Mouse (Mus musculus) Patski (cell line): ENCODE data around the gene Zfp553. TPM values are rescaled to one million over a fixed set of nuclear protein-coding genes. Genes with fewer than 3 reads are reported as not detected.

ENCODE experiments used
- ATAC-seq: fragments of 100-300 bp; one replicate; pipeline ENCODE4 v1.8.0; 2021
- CTCF ChIA-PET: fragments of 350-600 bp; sonication (Branson Sonifier 250); formaldehyde crosslinking; loops from one replicate; lab custom pipeline; 2022; ENCODE audit warnings: inconsistent platforms; lab: Charles Lee
- POLR2A ChIA-PET: fragments of 350-600 bp; sonication (Branson Sonifier 250); formaldehyde crosslinking; loops from one replicate; lab custom pipeline; 2022; ENCODE audit warnings: antibody characterized with exemption, inconsistent platforms; lab: Charles Lee
- DNase-seq: peaks from one replicate; pipeline ENCODE4 v3.0.0-alpha.2; 2011; ENCODE audit warnings: low read depth, low spot score
- H3K27me3 ChIP-seq: fragments of 371-371 bp; one replicate; pipeline ENCODE4 v1.5.1; 2021
- CTCF ChIP-seq: fragments of 100-300 bp; IDR thresholded peaks from one replicate; pipeline ENCODE4 v1.5.1; 2021
- in situ Hi-C: fragments of 300-500 bp; cut with MboI; formaldehyde crosslinking; loops from 3 replicates; pipeline ENCODE4 v1.11.1; 2018; ENCODE audit warnings: low pct_unique_long_range_greater_than_20kb, mixed read lengths
- polyA plus RNA-seq: library from polyadenylated mRNA; unstranded; gene quantifications from one replicate; pipeline ENCODE4 v1.2.3, GENCODE M21; 2021

Zfp553 gene
- polyA plus RNA-seq, 1 experiment from 2014 or later = 17.7 TPM

DNA sequence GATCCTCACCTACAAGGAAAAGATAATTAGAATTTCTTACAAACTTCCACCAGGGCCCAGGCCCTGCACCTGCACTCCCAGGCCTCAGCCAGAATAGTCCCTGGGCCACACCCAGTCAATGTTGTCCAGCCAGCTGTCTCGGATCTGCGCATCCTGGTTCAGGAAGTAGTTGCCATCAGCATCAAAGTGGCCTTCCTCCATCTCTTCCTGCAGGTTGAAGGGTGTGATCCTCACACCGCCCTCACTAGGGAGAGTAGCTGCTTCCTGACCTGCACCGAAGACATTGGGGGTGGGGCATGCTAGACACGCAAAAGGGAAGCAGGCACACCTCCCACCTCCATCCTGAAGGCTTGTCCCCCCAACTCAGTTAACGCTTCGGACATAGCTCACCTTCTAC lies 38.2 kb upstream of the Zfp553 start:
- no peaks in the 10 kb centered on the region for H3K27me3 ChIP-seq
- no peak for DNase-seq
- POLR2A ChIA-PET = no interaction called here
- TF ChIP-seq CTCF = no peak
- ATAC-seq = no peak
- in situ Hi-C loops = no loop called here
- CTCF ChIA-PET = interaction anchor here (1.1 kb wide), 1 partner anchor 12 kb away, joined by 3 read pairs; no protein-coding TSS in a partner anchor

DNA sequence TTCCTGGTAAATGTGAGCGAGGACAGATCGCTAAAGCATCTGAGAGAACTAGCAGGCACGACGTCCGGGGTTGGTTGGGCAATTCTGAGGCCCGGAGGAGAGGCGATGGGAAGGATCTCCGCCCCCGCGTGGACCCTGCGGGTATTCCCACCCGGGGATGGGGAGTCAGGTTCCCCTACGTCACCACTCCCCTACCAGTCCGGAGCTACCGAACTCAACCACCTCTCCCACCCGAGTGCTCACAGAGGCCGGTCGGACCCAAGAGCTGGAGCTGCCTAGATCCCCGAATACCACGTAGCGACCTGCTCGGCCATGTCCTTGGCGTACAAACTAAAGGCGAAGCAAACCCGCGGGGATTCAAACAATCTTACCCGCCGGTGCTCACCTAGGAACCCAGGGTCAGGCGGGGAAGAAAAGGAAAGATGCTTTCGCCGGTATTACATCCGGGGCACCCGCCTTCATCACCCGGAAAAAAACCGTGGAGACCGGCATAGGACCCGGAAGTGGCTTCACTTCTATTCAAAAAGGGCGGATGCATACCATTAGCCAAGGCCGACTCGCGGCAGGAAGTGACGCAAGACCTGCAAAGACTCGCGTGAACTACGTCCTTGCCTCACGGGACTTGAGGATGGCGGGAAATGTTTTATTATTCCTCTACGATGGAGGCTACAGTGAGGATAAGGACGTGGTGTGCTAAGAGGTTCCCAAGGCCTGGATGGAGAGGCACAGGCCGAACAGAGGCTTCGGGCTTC lies 37.1 kb upstream of the Zfp553 start, which contains the start of gene Cd2bp2:
TSS of gene Cd2bp2 (minus strand) at position 507 of the 752 bp plus-strand sequence.
- no peak for TF ChIP-seq CTCF
- in situ Hi-C loops = no loop called here
- CTCF ChIA-PET = interaction anchor here (1.1 kb wide), 1 partner anchor 11 kb away, joined by 3 read pairs; no protein-coding TSS in a partner anchor
- POLR2A ChIA-PET = no interaction called here
- ATAC-seq = peak; percentile 67
- no peaks in the 10 kb centered on the region for H3K27me3 ChIP-seq
- DNase-seq = peak; percentile 71

DNA sequence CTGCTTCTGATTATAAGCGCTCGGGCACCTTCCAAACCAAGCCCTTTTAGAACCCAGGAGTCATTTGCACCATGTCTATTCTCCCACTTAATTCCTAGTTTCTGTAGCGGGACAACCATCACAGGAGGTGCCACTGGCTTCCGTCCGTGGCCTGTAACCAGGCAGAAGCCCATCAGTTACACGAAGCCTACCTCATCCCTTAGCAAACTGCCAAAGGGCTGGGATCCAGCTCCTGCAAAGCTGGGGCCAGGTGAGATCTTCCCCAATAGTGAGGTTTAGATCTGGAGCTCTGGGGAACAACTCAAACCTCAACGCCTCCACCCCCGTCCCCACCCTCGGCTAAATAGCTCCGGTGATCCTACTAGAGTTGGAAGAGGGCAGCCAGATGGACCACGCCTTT lies 36.4 kb upstream of the Zfp553 start:
- POLR2A ChIA-PET = no interaction called here
- TF ChIP-seq CTCF = no peak
- ATAC-seq = no peak

DNA sequence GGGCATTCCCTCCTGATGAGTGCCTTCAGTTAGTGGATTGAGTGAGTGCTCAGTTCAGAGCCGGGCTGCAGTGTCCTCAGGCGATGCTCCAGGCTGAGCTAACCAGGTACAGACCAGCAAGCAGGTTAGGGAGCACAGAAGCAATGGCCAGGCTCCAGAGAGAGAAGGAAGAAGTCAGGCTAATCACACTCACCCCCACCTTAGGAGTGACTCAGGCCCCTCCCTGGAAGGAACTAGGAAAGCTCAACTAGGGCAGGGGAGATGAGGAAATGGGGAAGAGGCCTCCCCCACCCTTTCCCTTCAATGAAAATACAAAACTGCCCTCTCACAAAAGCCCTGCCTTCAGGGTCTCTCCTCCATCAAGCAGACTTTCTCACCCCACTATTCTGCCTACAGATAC lies 26.3 kb upstream of the Zfp553 start:
- DNase-seq (no peak), ATAC-seq (no peak)
- H3K27me3 ChIP-seq = no peaks in the 10 kb centered on the region
- in situ Hi-C loops = no loop called here
- ChIA-PET CTCF (interaction anchor here (1.3 kb wide), 1 partner anchor 12 kb away, joined by 3 read pairs; no protein-coding TSS in a partner anchor), POLR2A (interaction anchor here (1.4 kb wide), 1 partner anchor 12 kb away, joined by 3 read pairs; no protein-coding TSS in a partner anchor)
- TF ChIP-seq CTCF = no peak

More for the DNA sequence above, 36.4 kb upstream of the Zfp553 start:
- no peak for DNase-seq
- CTCF ChIA-PET = no interaction called here
- in situ Hi-C loops = no loop called here
- H3K27me3 ChIP-seq = no peaks in the 10 kb centered on the region

DNA sequence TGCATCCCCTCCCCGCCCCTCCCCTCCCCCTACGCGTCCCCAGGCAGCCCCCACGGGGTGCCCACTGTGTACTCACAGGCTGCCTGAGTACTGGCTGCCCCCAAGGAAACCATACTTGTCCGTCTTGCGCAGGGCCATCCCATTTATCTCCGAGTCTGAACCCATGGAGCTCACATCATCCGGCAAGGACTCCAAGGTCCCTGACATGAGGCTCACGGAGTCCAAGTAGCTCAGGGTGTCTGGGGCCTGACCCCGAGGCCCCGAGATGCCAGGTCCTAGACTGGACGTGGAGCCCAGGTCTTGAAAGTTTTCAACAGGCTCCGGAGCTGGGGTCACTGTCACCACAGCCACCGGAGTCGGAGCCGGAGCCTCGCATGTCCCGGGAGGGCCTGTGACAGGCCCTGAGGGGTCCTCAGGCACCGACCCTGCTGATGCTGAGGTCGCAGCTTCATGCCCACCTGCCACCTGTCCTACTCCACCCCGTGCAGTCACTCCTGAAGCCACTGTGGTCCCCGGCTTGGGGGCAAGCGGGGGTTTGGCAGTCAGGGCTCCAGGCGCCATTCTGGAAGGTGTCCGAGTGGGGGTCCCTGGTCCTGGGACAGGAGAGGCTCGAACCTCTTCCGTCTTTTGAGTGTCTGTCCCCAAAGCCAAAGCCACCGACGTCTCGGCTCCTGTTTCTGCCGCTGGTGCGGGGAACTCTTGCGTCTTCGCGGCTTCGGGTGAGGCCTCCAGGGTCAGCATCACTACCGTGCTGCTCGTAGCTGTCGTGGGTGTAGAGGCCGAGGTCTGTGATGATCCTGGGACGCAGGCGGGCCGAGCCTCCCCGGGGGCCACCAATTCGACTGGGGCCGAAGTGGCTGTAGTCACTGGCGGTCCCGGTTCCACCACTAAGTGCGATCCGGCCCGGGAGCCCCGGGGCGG lies 25.2 kb upstream of the Zfp553 start:
- ChIA-PET POLR2A (interaction anchor here (0.8 to 1.4 kb wide), 2 partner anchors 11 to 24 kb away, joined by 3 read pairs; no protein-coding TSS in a partner anchor), CTCF (no interaction called here)
- no peak for TF ChIP-seq CTCF
- H3K27me3 ChIP-seq = no peaks in the 10 kb centered on the region
- ATAC-seq (no peak), DNase-seq (no peak)
- in situ Hi-C loops = no loop called here

DNA sequence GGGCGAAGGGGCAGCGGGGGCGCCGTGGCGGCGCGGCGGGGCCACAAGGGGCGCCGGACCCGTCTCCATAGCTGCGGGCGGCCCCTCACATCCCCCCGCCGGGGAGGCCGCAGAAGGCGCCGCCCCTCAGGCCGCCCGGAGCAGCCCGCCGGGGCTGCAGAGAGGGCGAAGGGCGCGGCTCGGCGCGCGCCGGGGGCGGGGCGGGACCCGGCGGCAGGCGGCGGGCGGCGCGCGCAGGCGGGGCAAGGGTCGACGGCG lies 24.6 kb upstream of the Zfp553 start, which contains the start of gene Tbc1d10b:
TSS of gene Tbc1d10b (minus strand) at position 174 of the 258 bp plus-strand sequence.
- ATAC-seq (peak; percentile 25), DNase-seq (no peak)
- no peaks in the 10 kb centered on the region for H3K27me3 ChIP-seq
- TF ChIP-seq CTCF = no peak
- ChIA-PET POLR2A (no interaction called here), CTCF (no interaction called here)
- in situ Hi-C loops = no loop called here

DNA sequence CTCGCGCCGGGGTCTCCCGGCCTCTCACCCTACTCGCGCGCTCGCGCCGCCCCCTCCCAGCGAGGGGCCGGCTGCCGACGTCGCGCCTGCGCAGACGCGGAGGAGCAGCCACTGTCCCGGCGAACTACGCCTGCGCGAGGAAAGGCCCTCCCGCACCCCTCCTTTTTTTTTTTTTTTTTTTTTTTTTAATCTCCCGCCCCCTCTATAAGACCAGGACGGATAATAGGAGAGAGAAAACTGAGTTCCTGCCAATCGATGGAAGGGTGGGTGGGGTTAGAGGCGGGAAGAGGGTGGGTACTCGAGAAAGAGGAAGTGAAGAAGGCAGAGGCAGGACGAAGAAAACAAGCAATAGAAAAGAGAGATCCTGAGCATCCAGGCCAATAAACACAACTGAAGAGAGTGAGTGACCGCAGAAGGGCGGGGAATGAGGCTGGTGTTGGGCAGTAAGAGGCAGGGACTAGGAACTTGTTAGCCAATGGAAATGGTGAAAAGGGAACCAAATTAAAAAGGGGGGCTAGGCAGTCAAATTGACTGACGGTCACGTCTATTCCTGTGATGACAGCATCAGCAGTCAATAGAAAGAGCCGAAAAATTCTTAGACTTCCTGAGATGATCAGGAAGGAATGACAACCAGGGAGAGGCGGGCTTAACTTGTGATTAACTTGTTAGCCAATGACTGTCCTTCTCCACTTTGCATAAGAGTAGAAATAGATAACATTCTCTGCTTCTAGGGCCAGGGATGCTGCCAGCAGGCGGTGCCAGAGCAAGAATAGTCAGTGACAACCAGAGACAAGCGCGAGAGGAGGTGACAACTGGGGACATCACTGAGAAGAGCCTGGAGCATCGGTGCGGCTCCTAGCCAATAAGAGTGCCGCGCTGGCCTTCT lies 24.1 kb upstream of the Zfp553 start, which contains the start of gene Mylpf:
TSS of gene Mylpf (plus strand) at position 338 of the 886 bp plus-strand sequence.
- no peaks in the 10 kb centered on the region for H3K27me3 ChIP-seq
- ATAC-seq (peak; percentile 92), DNase-seq (peak; percentile 98)
- no peak for TF ChIP-seq CTCF
- ChIA-PET CTCF (no interaction called here), POLR2A (interaction anchor here (0.6 to 0.7 kb wide), 2 partner anchors 9 to 310 kb away, joined by 3 read pairs; no protein-coding TSS in a partner anchor)
- in situ Hi-C loops = no loop called here

DNA sequence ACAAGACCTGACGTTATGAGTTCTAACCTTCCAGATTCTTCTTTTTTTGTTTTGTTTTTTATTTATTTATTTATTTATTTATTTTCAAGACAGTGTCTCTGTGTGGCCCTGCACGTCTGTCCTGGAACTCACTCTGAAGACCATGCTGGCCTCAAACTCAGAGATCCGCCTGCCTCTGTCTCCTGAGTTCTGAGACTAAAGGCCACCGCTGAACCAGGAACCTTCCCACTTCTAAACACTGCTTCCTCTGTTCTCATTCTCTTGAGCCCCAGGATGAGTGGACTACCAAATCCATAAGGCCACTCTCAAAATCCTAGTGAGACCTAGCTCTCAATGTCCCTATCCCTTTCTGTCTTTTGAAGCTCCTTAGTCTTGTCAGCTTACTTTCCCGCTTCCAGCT lies 23.0 kb upstream of the Zfp553 start:
- in situ Hi-C loops = no loop called here
- no peak for DNase-seq
- TF ChIP-seq CTCF = no peak
- ChIA-PET POLR2A (interaction anchor here (0.7 kb wide), 1 partner anchor 8 kb away, joined by 3 read pairs; no protein-coding TSS in a partner anchor), CTCF (interaction anchor here (1.4 kb wide), 1 partner anchor 9 kb away, joined by 3 read pairs; no protein-coding TSS in a partner anchor)
- no peaks in the 10 kb centered on the region for H3K27me3 ChIP-seq
- no peak for ATAC-seq

DNA sequence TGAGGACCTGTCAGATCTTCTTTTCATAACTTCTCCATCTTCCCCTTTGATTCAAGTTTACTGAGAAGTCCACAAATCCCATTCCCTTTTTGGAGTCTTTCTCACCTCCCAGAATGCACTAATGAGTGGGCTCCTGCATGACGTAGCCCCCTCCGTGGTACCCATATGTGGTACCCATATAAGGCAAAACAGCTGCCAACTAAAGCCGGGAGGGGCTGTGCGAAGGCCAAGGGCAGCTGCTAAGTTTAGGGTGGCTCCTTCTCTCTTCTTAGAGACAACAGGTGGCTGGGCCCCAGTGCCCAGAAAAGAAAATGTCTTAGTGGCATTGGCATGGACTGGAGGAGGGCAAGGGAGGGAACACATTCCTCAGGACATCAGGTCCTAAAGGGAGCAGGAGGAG lies 22.6 kb upstream of the Zfp553 start:
- ATAC-seq (no peak), DNase-seq (no peak)
- ChIA-PET POLR2A (no interaction called here), CTCF (interaction anchor here (1.4 to 2.3 kb wide), 2 partner anchors 9 to 19 kb away, joined by 3 to 8 read pairs; no protein-coding TSS in a partner anchor)
- in situ Hi-C loops = no loop called here
- TF ChIP-seq CTCF = no peak
- no peaks in the 10 kb centered on the region for H3K27me3 ChIP-seq
